Mouse (Mus musculus) forebrain, embryonic 12.5 days (tissue): ENCODE data around the gene Irgq. TPM values are rescaled to one million over a fixed set of nuclear protein-coding genes. Genes with fewer than 3 reads are reported as not detected.

ENCODE experiments used
- ATAC-seq: fragments of 200-750 bp; cut with Nextera tagmentation; 2 replicates; pipeline ENCODE4 v1.8.0; 2017; ENCODE audit warnings: moderate TSS enrichment; ENCODE audit not compliant: low FRiP score
- H3K27ac ChIP-seq: fragments of 300-500 bp; sonication (generic); 2 replicates; pipeline ENCODE4 v1.5.1; 2016; ENCODE audit warnings: mild to moderate bottlenecking
- H3K27me3 ChIP-seq: fragments of 300-500 bp; sonication (generic); 2 replicates; pipeline ENCODE4 v1.6.1; 2016; ENCODE audit warnings: mild to moderate bottlenecking
- H3K36me3 ChIP-seq: fragments of 300-500 bp; sonication (generic); replicated peaks from 2 replicates; pipeline ENCODE4 v1.6.1; 2016; ENCODE audit warnings: mild to moderate bottlenecking
- H3K4me1 ChIP-seq: fragments of 300-500 bp; sonication (generic); 2 replicates; pipeline ENCODE4 v1.6.1; 2016
- H3K4me2 ChIP-seq: fragments of 300-500 bp; sonication (generic); 2 replicates; pipeline ENCODE4 v1.6.1; 2016; ENCODE audit warnings: mild to moderate bottlenecking, moderate library complexity
- H3K4me3 ChIP-seq: fragments of 300-500 bp; sonication (generic); replicated peaks from 2 replicates; pipeline ENCODE4 v1.5.1; 2016; ENCODE audit warnings: mild to moderate bottlenecking
- H3K9ac ChIP-seq: fragments of 300-500 bp; sonication (generic); 2 replicates; pipeline ENCODE4 v1.6.1; 2016; ENCODE audit warnings: mild to moderate bottlenecking
- H3K9me3 ChIP-seq: fragments of 300-500 bp; sonication (generic); 2 replicates; pipeline ENCODE4 v1.6.1; 2016
- WGBS: fragments of 180-500 bp; shearing (Covaris S2); methylation state at CpG from one replicate; pipeline ENCODE4 v1.1.7; 2016; 5-methylcytosine and 5-hydroxymethylcytosine counted together
- polyA plus RNA-seq: library from polyadenylated mRNA; unstranded; fragments of >200 nt; fragmentation: Nextera tagmentation; extraction: Ambion mirVana; gene quantifications from 2 replicates; pipeline ENCODE4 v1.2.1, GENCODE M21; 2016

Irgq gene
- polyA plus RNA-seq, 1 experiment from 2014 or later, result 24.7 TPM

- H3K9ac ChIP-seq, result no peak overlapping the region
- peaks cover 66% of the 10 kb centered on the region for H3K36me3 ChIP-seq
- H3K9me3 ChIP-seq, result no peaks in the 10 kb centered on the region
- no peaks in the 10 kb centered on the region for H3K4me1 ChIP-seq
- H3K27me3 ChIP-seq, result no peaks in the 10 kb centered on the region
- WGBS, result 96% methylated on average over 4 of the region's 4 CpGs
- no peak overlapping the region for H3K4me2 ChIP-seq
- no peak for ATAC-seq
- H3K4me3 ChIP-seq, result no peak overlapping the region
- H3K27ac ChIP-seq, result no peak overlapping the region
Observed at GRCm38 (mm10) chr7:24561450-24561849, 31.0 kb downstream of the Irgq start.

DNA sequence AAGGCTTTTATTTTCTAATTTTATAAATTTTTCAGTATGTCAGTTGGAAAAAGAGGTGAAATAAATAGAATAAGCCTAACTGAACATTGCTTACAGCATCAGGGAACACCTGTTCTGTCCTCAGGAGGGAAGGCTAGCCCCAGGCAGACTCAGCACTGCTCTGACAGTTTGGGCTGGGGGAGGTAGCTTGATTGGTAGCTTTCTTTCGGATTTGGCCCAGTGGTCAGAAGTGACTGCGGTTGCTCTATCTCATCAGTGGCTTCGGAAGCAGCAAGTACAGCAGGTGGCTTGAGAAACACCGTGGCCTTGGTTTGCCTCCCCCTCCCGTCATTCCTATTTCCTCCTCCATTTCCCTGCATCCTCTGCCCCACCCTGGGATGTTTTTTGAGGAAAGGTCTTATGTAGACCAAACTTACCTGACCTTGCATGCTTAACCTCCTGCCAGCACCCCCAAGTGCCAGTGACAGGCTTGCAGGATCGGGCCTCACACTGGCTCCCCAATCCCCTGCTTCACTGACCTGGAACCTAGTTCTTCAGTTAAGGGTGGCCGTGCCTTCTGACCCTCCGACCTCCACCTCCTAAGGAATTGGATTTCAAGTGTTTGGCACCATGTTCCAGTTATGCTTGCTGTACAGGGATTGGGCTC, 32.8 kb downstream of the Irgq start:
- no peak overlapping the region for H3K9ac ChIP-seq
- H3K27ac ChIP-seq, result no peak overlapping the region
- no peak overlapping the region for H3K4me2 ChIP-seq
- no peak overlapping the region for H3K4me3 ChIP-seq
- H3K9me3 ChIP-seq, result no peaks in the 10 kb centered on the region
- H3K27me3 ChIP-seq, result no peaks in the 10 kb centered on the region
- ATAC-seq, result no peak
- peaks cover 80% of the 10 kb centered on the region for H3K36me3 ChIP-seq
- no peaks in the 10 kb centered on the region for H3K4me1 ChIP-seq
- WGBS, result 88% methylated on average over 8 of the region's 8 CpGs

GRCm38 (mm10) chr7:24563837-24564206, 33.3 kb downstream of the Irgq start:
- WGBS, result 85% methylated on average over 4 of the region's 4 CpGs
- peaks cover 82% of the 10 kb centered on the region for H3K36me3 ChIP-seq
- no peak for ATAC-seq

GRCm38 (mm10) chr7:24564607-24565265, 34.2 kb downstream of the Irgq start:
- no peak overlapping the region for H3K9ac ChIP-seq
- H3K4me3 ChIP-seq, result no peak overlapping the region
- H3K27ac ChIP-seq, result no peak overlapping the region
- no peaks in the 10 kb centered on the region for H3K4me1 ChIP-seq
- ATAC-seq, result no peak
- no peaks in the 10 kb centered on the region for H3K9me3 ChIP-seq
- no peaks in the 10 kb centered on the region for H3K27me3 ChIP-seq
- H3K4me2 ChIP-seq, result no peak overlapping the region
- WGBS, result 65% methylated on average over 6 of the region's 6 CpGs
- H3K36me3 ChIP-seq, result peaks cover 81% of the 10 kb centered on the region

More at GRCm38 (mm10) chr7:24563837-24564206, 33.3 kb downstream of the Irgq start:
- Histone ChIP-seq H3K4me1 (no peaks in the 10 kb centered on the region), H3K9ac (no peak overlapping the region), H3K27ac (no peak overlapping the region), H3K4me3 (no peak overlapping the region), H3K9me3 (no peaks in the 10 kb centered on the region), H3K4me2 (no peak overlapping the region), H3K27me3 (no peaks in the 10 kb centered on the region)

- ATAC-seq, result no peak
- Histone ChIP-seq H3K27ac (no peak overlapping the region), H3K9ac (no peak overlapping the region), H3K36me3 (peaks cover 81% of the 10 kb centered on the region), H3K4me3 (no peak overlapping the region), H3K9me3 (no peaks in the 10 kb centered on the region), H3K4me1 (no peaks in the 10 kb centered on the region), H3K4me2 (no peak overlapping the region), H3K27me3 (no peaks in the 10 kb centered on the region)
- 92% methylated on average over 11 of the region's 11 CpGs for WGBS
Observed at GRCm38 (mm10) chr7:24565627-24566026, 35.1 kb downstream of the Irgq start.

- Histone ChIP-seq H3K9ac (no peak overlapping the region), H3K27me3 (no peaks in the 10 kb centered on the region), H3K4me1 (no peaks in the 10 kb centered on the region), H3K27ac (no peak overlapping the region), H3K36me3 (peaks cover 81% of the 10 kb centered on the region), H3K4me2 (no peak overlapping the region), H3K4me3 (no peak overlapping the region), H3K9me3 (no peaks in the 10 kb centered on the region)
- no peak for ATAC-seq
- WGBS, result 97% methylated on average over 9 of the region's 9 CpGs
Observed at GRCm38 (mm10) chr7:24566206-24566605, 35.7 kb downstream of the Irgq start.

GRCm38 (mm10) chr7:24568512-24568911, 38.0 kb downstream of the Irgq start:
- H3K9me3 ChIP-seq, result no peaks in the 10 kb centered on the region
- WGBS, result 91% methylated on average over 4 of the region's 4 CpGs
- no peak overlapping the region for H3K4me3 ChIP-seq
- H3K4me1 ChIP-seq, result no peaks in the 10 kb centered on the region
- ATAC-seq, result no peak
- peaks cover 85% of the 10 kb centered on the region for H3K36me3 ChIP-seq
- no peak overlapping the region for H3K4me2 ChIP-seq
- H3K27me3 ChIP-seq, result no peaks in the 10 kb centered on the region
- no peak overlapping the region for H3K9ac ChIP-seq
- H3K27ac ChIP-seq, result no peak overlapping the region

GRCm38 (mm10) chr7:24571071-24571470, 40.6 kb downstream of the Irgq start:
- no peaks in the 10 kb centered on the region for H3K27me3 ChIP-seq
- no peak for ATAC-seq

DNA sequence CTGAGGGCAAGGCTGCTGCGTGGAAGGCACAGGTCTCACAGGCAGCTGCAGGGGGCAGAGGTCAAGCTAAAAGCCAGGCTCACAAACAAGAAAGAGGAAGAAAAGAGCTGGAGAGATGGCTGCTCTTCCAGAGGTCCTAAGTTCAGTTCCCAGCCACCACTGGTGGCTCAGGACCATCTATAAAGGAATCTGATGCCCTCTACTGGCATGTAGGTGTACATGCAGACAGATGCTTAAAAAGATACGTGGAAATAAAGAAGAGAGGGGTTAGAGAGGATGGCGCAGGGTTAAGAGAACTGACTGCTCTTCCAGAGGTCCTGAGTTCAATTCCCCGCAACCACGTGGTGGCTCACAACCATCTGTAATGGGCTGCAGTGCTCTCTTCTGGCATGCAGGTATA, 42.0 kb downstream of the Irgq start:
- peaks cover 54% of the 10 kb centered on the region for H3K36me3 ChIP-seq

More at GRCm38 (mm10) chr7:24571071-24571470, 40.6 kb downstream of the Irgq start:
- Histone ChIP-seq H3K4me2 (no peak overlapping the region), H3K9me3 (no peaks in the 10 kb centered on the region), H3K9ac (no peak overlapping the region), H3K4me3 (no peak overlapping the region), H3K4me1 (no peaks in the 10 kb centered on the region), H3K36me3 (peaks cover 68% of the 10 kb centered on the region), H3K27ac (no peak overlapping the region)
- 83% methylated on average over 4 of the region's 4 CpGs for WGBS

DNA sequence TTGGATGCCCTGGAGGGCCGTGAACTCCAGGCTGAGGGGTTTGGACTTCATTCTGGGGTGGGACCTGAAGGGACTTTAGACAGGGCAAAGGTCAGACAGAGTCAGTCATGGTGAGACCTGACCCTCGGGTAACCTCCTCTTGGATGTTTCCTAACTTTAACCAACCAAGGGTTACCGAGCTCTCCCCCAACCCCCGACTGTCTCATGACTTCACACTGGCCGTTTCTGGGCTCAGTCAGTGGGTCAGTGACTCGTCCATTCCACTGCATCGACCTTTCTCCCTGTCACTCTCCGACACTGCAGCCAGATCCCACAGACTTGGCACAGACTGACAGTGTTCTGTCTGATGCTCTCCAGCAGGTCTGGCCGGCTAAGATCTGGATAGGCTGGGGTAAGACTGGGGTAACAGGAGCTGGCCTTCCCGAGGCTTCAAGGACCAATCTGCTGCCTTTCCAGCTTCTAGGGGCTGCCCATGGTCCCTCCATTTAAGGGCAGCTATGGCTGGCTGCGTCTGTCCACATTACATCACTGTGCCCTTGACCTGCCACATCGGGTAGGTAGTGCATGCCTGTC, 43.8 kb downstream of the Irgq start:
- H3K4me2 ChIP-seq, result no peak overlapping the region
- H3K27me3 ChIP-seq, result no peaks in the 10 kb centered on the region
- no peaks in the 10 kb centered on the region for H3K4me1 ChIP-seq
- no peak overlapping the region for H3K27ac ChIP-seq
- ATAC-seq, result no peak
- no peak overlapping the region for H3K4me3 ChIP-seq
- H3K36me3 ChIP-seq, result peaks cover 36% of the 10 kb centered on the region
- H3K9me3 ChIP-seq, result no peaks in the 10 kb centered on the region
- 72% methylated on average over 12 of the region's 12 CpGs for WGBS
- no peak overlapping the region for H3K9ac ChIP-seq

More for the DNA sequence above, 42.0 kb downstream of the Irgq start:
- ATAC-seq, result no peak
- no peaks in the 10 kb centered on the region for H3K9me3 ChIP-seq
- H3K4me3 ChIP-seq, result no peak overlapping the region
- no peak overlapping the region for H3K9ac ChIP-seq
- no peak overlapping the region for H3K4me2 ChIP-seq
- no peaks in the 10 kb centered on the region for H3K27me3 ChIP-seq
- no peak overlapping the region for H3K27ac ChIP-seq
- 56% methylated on average over 5 of the region's 5 CpGs for WGBS
- H3K4me1 ChIP-seq, result no peaks in the 10 kb centered on the region

GRCm38 (mm10) chr7:24577811-24578210, 47.3 kb downstream of the Irgq start:
- WGBS, result 91% methylated on average over 10 of the region's 10 CpGs
- H3K27me3 ChIP-seq, result no peaks in the 10 kb centered on the region
- no peak overlapping the region for H3K4me3 ChIP-seq
- H3K4me2 ChIP-seq, result no peak overlapping the region
- H3K36me3 ChIP-seq, result peaks cover 6% of the 10 kb centered on the region
- H3K9me3 ChIP-seq, result no peaks in the 10 kb centered on the region
- H3K4me1 ChIP-seq, result no peaks in the 10 kb centered on the region
- H3K9ac ChIP-seq, result no peak overlapping the region
- no peak for ATAC-seq
- H3K27ac ChIP-seq, result no peak overlapping the region

DNA sequence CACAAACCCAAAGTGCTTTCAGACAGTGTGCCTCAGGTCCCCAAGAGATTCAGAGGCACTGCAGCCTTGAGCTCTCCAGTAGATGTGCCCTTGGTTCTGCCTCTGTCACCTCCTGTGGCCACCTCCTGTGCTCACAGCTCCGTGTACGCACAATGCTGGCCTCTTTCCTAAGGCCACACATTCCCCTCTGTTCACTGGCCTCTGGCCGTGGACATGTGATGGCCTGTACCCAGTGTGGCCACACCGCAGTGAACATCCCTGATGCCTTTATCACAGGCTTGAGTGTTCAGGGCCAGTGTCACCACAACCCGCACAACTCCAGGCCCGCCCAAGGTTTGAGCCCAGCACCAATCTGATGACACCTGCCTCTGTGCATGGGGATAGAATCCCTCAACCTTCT, 54.4 kb downstream of the Irgq start:
- no peak overlapping the region for H3K27ac ChIP-seq
- peaks cover 10% of the 10 kb centered on the region; the same call in 1 of the 2 replicates for H3K4me1 ChIP-seq
- H3K4me3 ChIP-seq, result no peak overlapping the region
- 94% methylated on average over 6 of the region's 6 CpGs for WGBS
- no peak for ATAC-seq
- no peak overlapping the region for H3K4me2 ChIP-seq
- no peak overlapping the region for H3K9ac ChIP-seq
- peaks cover 36% of the 10 kb centered on the region for H3K27me3 ChIP-seq
- no peaks in the 10 kb centered on the region for H3K36me3 ChIP-seq
- H3K9me3 ChIP-seq, result no peaks in the 10 kb centered on the region

DNA sequence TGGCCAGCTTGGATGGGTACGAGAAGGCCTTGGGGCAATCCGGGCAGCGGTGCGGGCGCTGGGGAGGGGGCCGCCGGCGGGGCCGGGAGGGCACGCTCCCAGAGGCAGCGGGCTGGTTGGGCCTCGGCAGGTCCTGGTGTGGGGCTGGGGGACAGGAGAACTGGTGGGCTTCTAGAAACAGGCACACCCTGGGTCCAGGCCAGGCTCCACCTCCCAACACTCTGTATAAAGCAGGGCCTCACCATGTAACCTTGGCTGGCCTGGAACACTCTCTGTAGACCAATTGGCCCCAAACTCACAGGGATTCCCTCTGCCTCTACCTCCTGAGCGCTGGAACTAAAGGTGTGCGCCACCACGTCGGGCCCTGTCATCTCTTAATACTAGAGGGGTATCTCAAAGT, 55.5 kb downstream of the Irgq start:
- ATAC-seq, result peak; percentile 31; the same call in 1 of the 2 replicates
- WGBS, result 38% methylated on average over 16 of the region's 16 CpGs
- no peaks in the 10 kb centered on the region for H3K9me3 ChIP-seq
- no peak overlapping the region for H3K4me3 ChIP-seq
- no peak overlapping the region for H3K9ac ChIP-seq
- peaks cover 10% of the 10 kb centered on the region; the same call in 1 of the 2 replicates for H3K4me1 ChIP-seq
- no peak overlapping the region for H3K4me2 ChIP-seq
- peaks cover 36% of the 10 kb centered on the region for H3K27me3 ChIP-seq
- no peaks in the 10 kb centered on the region for H3K36me3 ChIP-seq
- no peak overlapping the region for H3K27ac ChIP-seq
